Mouse (Mus musculus) small intestine, adult 2 months (tissue): ENCODE results near the gene Mvk.

Source experiments
- CTCF ChIP-seq: fragments of 200-500 bp; IDR thresholded peaks from 2 replicates; pipeline ENCODE4 v1.5.1; 2012; ENCODE audit warnings: low read depth, mild to moderate bottlenecking, control low read depth, inconsistent platforms, low read length, moderate library complexity, mixed read lengths; ENCODE audit not compliant: insufficient replicate concordance, insufficient read length; ENCODE audit errors: extremely low read depth
- POLR2A ChIP-seq: fragments of 200-500 bp; IDR thresholded peaks from 2 replicates; pipeline ENCODE4 v1.6.1; 2012; ENCODE audit warnings: low read depth, mild to moderate bottlenecking, control low read depth, inconsistent platforms, low read length, moderate library complexity

DNA sequence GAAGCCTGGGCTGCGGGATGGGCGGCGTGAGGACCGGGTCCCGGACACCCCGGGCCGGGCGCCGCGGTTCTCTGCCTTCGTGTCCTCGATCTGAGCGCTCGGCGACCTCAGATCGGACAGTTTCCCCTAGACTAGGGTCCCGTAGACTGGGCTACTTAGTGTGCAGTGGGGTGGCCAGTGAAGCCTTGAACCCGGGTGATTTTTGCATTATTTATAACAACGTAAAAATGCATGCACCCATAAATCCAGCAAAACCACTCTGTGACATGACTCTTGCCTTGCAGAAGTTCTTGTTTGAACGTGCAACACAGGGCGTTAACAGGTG is 261 bp downstream of the Mvk start:
- no peak for TF ChIP-seq CTCF
- TF ChIP-seq POLR2A, result no peak
